Mouse (Mus musculus) embryonic fibroblast, embryonic 13.5 days (primary cell): ENCODE results near the gene Csf2rb.

Experiments used
- CTCF ChIP-seq: IDR thresholded peaks from 2 replicates; pipeline ENCODE4 v1.5.1; 2011; ENCODE audit warnings: mild to moderate bottlenecking, control low read depth, low read length, moderate library complexity, borderline replicate concordance; ENCODE audit not compliant: insufficient read depth
- POLR2A ChIP-seq: IDR thresholded peaks from 2 replicates; pipeline ENCODE4 v1.6.1; 2011; ENCODE audit warnings: low read depth, mild to moderate bottlenecking, control low read depth, low read length, moderate library complexity

DNA sequence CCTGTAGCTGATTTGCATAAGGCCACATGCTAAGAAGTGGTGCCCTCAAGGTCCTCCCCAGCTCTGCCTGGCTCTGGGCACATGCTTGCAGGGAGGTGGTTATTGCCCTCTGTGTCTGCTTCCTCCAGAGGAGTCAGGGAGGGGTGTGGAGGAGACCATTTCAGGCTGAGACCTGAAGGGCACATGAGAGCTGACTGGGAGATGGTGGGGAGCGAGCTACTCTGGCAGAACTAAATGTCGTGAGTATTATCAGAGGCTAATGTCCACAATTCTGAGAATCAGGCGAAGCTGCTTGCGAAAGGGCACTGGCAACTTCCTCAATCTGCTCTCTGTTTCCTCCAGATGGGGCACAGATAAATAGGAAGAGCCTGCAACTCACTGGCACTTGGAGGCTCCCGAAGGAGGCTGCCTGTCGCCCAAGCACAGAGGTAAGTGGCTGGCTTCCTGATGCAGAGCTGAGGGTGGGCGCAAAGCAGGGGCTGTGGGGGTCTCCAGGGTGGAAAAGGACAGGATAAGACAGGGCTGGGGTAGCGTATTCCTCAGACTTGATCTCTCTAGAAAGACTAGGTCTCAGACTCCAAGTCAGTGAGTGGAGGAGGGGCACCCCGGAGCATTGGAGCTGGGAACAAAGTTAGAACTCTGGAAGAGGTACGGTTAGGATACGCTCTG lies at the start of gene Csf2rb:
- TF ChIP-seq POLR2A = no peak
- no peak for TF ChIP-seq CTCF
